Mouse (Mus musculus) CH12.LX (cell line): ENCODE measurements at regions not wholly inside any gene's neighbourhood (a gene's known extent, or its start where the extent isn't known, plus 50 kb on each side); places are given as distances from the start of the nearest gene placed in this dataset.

ENCODE experiments used
- CTCF ChIP-seq, 2 experiments: IDR thresholded peaks in 1 of 2; conservative IDR thresholded peaks in 1 of 2; 2 replicates each; pipeline ENCODE4 v1.5.1; 2011 to 2012; ENCODE audit warnings: low read depth in 2 of 2, low read length in 2 of 2, improper control_type of control experiment in 1 of 2, inconsistent platforms in 1 of 2, mild to moderate bottlenecking in 1 of 2, moderate library complexity in 1 of 2
- E2F4 ChIP-seq: IDR thresholded peaks from 2 replicates; pipeline ENCODE4 v1.6.1; 2011; ENCODE audit warnings: low read depth, low read length, improper control_type of control experiment; ENCODE audit not compliant: insufficient replicate concordance
- POLR2A ChIP-seq: IDR thresholded peaks from 2 replicates; pipeline ENCODE4 v1.6.1; 2011; ENCODE audit warnings: low read depth, mild to moderate bottlenecking, improper control_type of control experiment, low read length
- SIN3A ChIP-seq: IDR thresholded peaks from 2 replicates; pipeline ENCODE4 v1.6.1; 2012; ENCODE audit warnings: low read length, improper control_type of control experiment, inconsistent platforms
- TCF12 ChIP-seq: IDR thresholded peaks from 2 replicates; pipeline ENCODE4 v1.6.1; 2014; ENCODE audit warnings: low read depth, mild to moderate bottlenecking, inconsistent platforms, low read length, improper control_type of control experiment
- ZKSCAN1 ChIP-seq: IDR thresholded peaks from 2 replicates; pipeline ENCODE4 v1.6.1; 2012; ENCODE audit warnings: low read depth, inconsistent platforms, low read length, improper control_type of control experiment, borderline replicate concordance
- ZNF384 ChIP-seq: IDR thresholded peaks from 2 replicates; pipeline ENCODE4 v1.6.1; 2012; ENCODE audit warnings: low read depth, low read length, improper control_type of control experiment, inconsistent platforms

GRCm38 (mm10) chr9:41525534-41525933, 364.0 kb upstream of the Ubash3b start:
- TF ChIP-seq ZKSCAN1 (no peak), ZNF384 (no peak), POLR2A (no peak), TCF12 (no peak), E2F4 (no peak), SIN3A (no peak), CTCF (conservative IDR thresholded peaks at IDR 0.05 in 1 of 2, IDR thresholded peaks at IDR 0.05 in 1 of 2; ENCODE audit: low read depth in 2 of 2, low read length in 2 of 2) (no peak)
